Mouse (Mus musculus) layer of hippocampus, postnatal 14 days (tissue): Measurements from ENCODE around the gene Wtap. TPM values are rescaled to one million over a fixed set of nuclear protein-coding genes. Genes with fewer than 3 reads are reported as not detected.

Experiments
- total RNA-seq, 2 experiments: library from RNA; stranded (reverse); gene quantifications; 2 replicates each; pipeline ENCODE4 v1.2.3; 2021

Gene Wtap
- total RNA-seq, 2 experiments from 2014 or later, result 53.2 to 54.3 TPM

Other genes with a start within 250 kb of the Wtap start
- 10 to 100 TPM; 28.1 TPM for gene Igf2r, start 224.5 kb downstream of the Wtap start, total RNA-seq
- gene Mas1, start 126.0 kb downstream of the Wtap start, total RNA-seq, result 10 to 100 TPM; 41.6 to 52.1 TPM
- not detected for gene Mrgprh, start 118.1 kb downstream of the Wtap start, total RNA-seq
- 1 to 10 TPM; 1.6 to 2.4 TPM for gene Pnldc1, start 83.9 kb downstream of the Wtap start, total RNA-seq
- gene Tcp1, start 78.5 kb downstream of the Wtap start, total RNA-seq, result 100 to 1,000 TPM; 185 to 193 TPM
- gene Mrpl18, start 77.8 kb downstream of the Wtap start, total RNA-seq, result 10 to 100 TPM; 48.8 to 56.4 TPM
- gene Acat3, start 53.6 kb downstream of the Wtap start, total RNA-seq, result 1 to 10 TPM; 2.7 to 3.3 TPM
- 10 to 100 TPM; 82.4 to 85.9 TPM for gene Acat2, start 33.4 kb downstream of the Wtap start, total RNA-seq
- 100 to 1,000 TPM; 246 to 247 TPM for gene Sod2, start 12.7 kb upstream of the Wtap start, total RNA-seq
- gene Gpr31b, start 58.1 kb upstream of the Wtap start, total RNA-seq, result not detected
- gene Tcp10b, start 66.9 kb upstream of the Wtap start, total RNA-seq, result under 1 TPM; 0.60 to 0.83 TPM
- gene Unc93a, start 137.6 kb upstream of the Wtap start, total RNA-seq, result under 1 TPM in 1 of 2 experiments, not detected in 1; 0.12 TPM
- not detected for gene Smok2a, start 227.0 kb upstream of the Wtap start, total RNA-seq
- not detected for gene Smok2b, start 236.1 kb upstream of the Wtap start, total RNA-seq